9 mouse cellular contexts compared by ENCODE assay signal in genomic region chr14:55078366-55078989, GRCm38 (mm10). TPM values are rescaled to one million over a fixed set of nuclear protein-coding genes. Genes with fewer than 3 reads are reported as not detected.
A peak's percentile ranks its signal among the peaks of the same experiment; 100 is the strongest.
DNase-seq lines count a peak whose midpoint lies in the region; ATAC-seq and TF ChIP-seq lines count a peak whose summit lies in the region.
"Had no signal": no experiment of that assay in that cellular context is flagged by ENCODE, and none has a peak within 500 bp of the region (broad histone marks: within the 10 kb centered on the region; RNA-seq: fewer than 3 reads in every experiment).

No protein-coding gene starts in this region.

- ATAC-seq in embryonic facial prominence, embryonic 12.5 days (ENCODE audit: insufficient number of reproducible peaks, insufficient read depth, low FRiP score, low TSS enrichment) = no peak
- ATAC-seq in neural tube, embryonic 12.5 days (ENCODE audit: low FRiP score, low read depth) = peak; percentile 85

- DNase-seq in kidney, adult 2 months = no peak
- DNase-seq in kidney, postnatal 36 days = no peak
- peak; percentile 69 for DNase-seq in limb, embryonic 10.5 days (ENCODE audit: low spot score)
- DNase-seq in left cerebral cortex, postnatal 10 days (ENCODE audit: extremely low spot score in 1 of 2, low spot score in 2 of 2) = no peak
- no peak for DNase-seq in left cerebral cortex, postnatal 25 days (ENCODE audit: low spot score in 2 of 2)
- no peak for DNase-seq in thymus, postnatal 14 days

- H3K9ac ChIP-seq in embryonic facial prominence, embryonic 12.5 days = peak overlapping the region; percentile 24; the same call in 1 of the 2 replicates
- H3K9ac ChIP-seq in neural tube, embryonic 12.5 days = peak overlapping the region; percentile 40

- peak overlapping the region; percentile 9; the same call in 1 of the 2 replicates for H3K4me3 ChIP-seq in kidney, adult 2 months (ENCODE audit: insufficient read depth, low read depth, low read length)
- peak overlapping the region; percentile 17; the same call in 1 of the 2 replicates for H3K4me3 ChIP-seq in embryonic facial prominence, embryonic 12.5 days
- peak overlapping the region; percentile 41 for H3K4me3 ChIP-seq in limb, embryonic 10.5 days
- H3K4me3 ChIP-seq in neural tube, embryonic 12.5 days = 0 out of 2 replicates have a peak overlapping the region, but pooled peaks have one; percentile 10

- H3K27me3 ChIP-seq in kidney, adult 2 months (replicated peaks; ENCODE audit: control insufficient read depth, insufficient read depth, low read length) = no peaks in the 10 kb centered on the region
- peaks cover 3% of the 10 kb centered on the region for H3K27me3 ChIP-seq in embryonic facial prominence, embryonic 12.5 days
- H3K27me3 ChIP-seq in limb, embryonic 10.5 days (ENCODE audit: low read depth, poor library complexity, severe bottlenecking) = peaks cover 42% of the 10 kb centered on the region
- H3K27me3 ChIP-seq in neural tube, embryonic 12.5 days (replicated peaks) = peaks cover 2% of the 10 kb centered on the region; the same call in 1 of the 2 replicates
- H3K27me3 ChIP-seq: Patski had no signal

- no peak overlapping the region for H3K27ac ChIP-seq in kidney, adult 2 months (ENCODE audit: insufficient read depth, low read depth, low read length)
- H3K27ac ChIP-seq in embryonic facial prominence, embryonic 12.5 days = 0 out of 2 replicates have a peak overlapping the region, but pooled peaks have one; percentile 12
- H3K27ac ChIP-seq in limb, embryonic 10.5 days = peak overlapping the region; percentile 78
- H3K27ac ChIP-seq in neural tube, embryonic 12.5 days = peak overlapping the region; percentile 71

- intact Hi-C loops in left cerebral cortex, postnatal 10 days (cut with DNase I) = loop anchor here (5.0 kb wide), 1 partner anchor 51 kb away; no protein-coding TSS in a partner anchor
- intact Hi-C loops in left cerebral cortex, postnatal 25 days (cut with DNase I) = loop anchor here (2.0 kb wide), 1 partner anchor 50 kb away; no protein-coding TSS in a partner anchor

- H3K4me2 ChIP-seq in embryonic facial prominence, embryonic 12.5 days (replicated peaks) = peak overlapping the region; percentile 30
- peak overlapping the region; percentile 50 for H3K4me2 ChIP-seq in neural tube, embryonic 12.5 days (replicated peaks)

- H3K9me3 ChIP-seq in embryonic facial prominence, embryonic 12.5 days = no peaks in the 10 kb centered on the region
- H3K9me3 ChIP-seq in limb, embryonic 10.5 days (replicated peaks) = no peaks in the 10 kb centered on the region
- no peaks in the 10 kb centered on the region for H3K9me3 ChIP-seq in neural tube, embryonic 12.5 days

- no peaks in the 10 kb centered on the region for H3K36me3 ChIP-seq in kidney, adult 2 months (ENCODE audit: control insufficient read depth, insufficient read depth, low read length)
- peaks cover 8% of the 10 kb centered on the region for H3K36me3 ChIP-seq in embryonic facial prominence, embryonic 12.5 days
- peaks cover 15% of the 10 kb centered on the region for H3K36me3 ChIP-seq in limb, embryonic 10.5 days
- peaks cover 15% of the 10 kb centered on the region for H3K36me3 ChIP-seq in neural tube, embryonic 12.5 days

- TF ChIP-seq POLR2A in kidney, adult 2 months (IDR thresholded peaks at IDR 0.05; ENCODE audit: low read depth, low read length) = no peak

- TF ChIP-seq CTCF in kidney, adult 2 months (conservative IDR thresholded peaks at IDR 0.05; ENCODE audit: insufficient read depth, insufficient read length, low read depth, low read length) = no peak

- H3K4me1 ChIP-seq in kidney, adult 2 months (ENCODE audit: control insufficient read depth, insufficient read depth, low read length) = peaks cover 4% of the 10 kb centered on the region; the same call in 1 of the 2 replicates
- H3K4me1 ChIP-seq in embryonic facial prominence, embryonic 12.5 days = peaks cover 16% of the 10 kb centered on the region
- H3K4me1 ChIP-seq in limb, embryonic 10.5 days = peaks cover 25% of the 10 kb centered on the region
- peaks cover 41% of the 10 kb centered on the region for H3K4me1 ChIP-seq in neural tube, embryonic 12.5 days

- WGBS in kidney, adult 2 months = 50% methylated on average over 23 of the region's 23 CpGs
- 4% methylated on average over 23 of the region's 23 CpGs for WGBS in embryonic facial prominence, embryonic 12.5 days
- under 1% methylated on average over 23 of the region's 23 CpGs for WGBS in limb, embryonic 10.5 days
- WGBS in neural tube, embryonic 12.5 days = under 1% methylated on average over 23 of the region's 23 CpGs

RNA-seq across cellular contexts. Expression of gene Zfhx2, which starts 13.6 kb away (rescaled TPM):
- polyA plus RNA-seq in kidney, adult 2 months (2012; rRNA removed) = 2.1 TPM in 2 replicates
- 7.9 TPM in 2 replicates for polyA plus RNA-seq in embryonic facial prominence, embryonic 12.5 days (2016; fragmentation: Nextera tagmentation; extraction: Ambion mirVana)
- 4.1 and 5.6 TPM in 2 replicates for polyA plus RNA-seq in limb, embryonic 10.5 days (2016; fragmentation: Nextera tagmentation; extraction: Ambion mirVana)
- 29.4 and 34.4 TPM in 2 replicates for polyA plus RNA-seq in neural tube, embryonic 12.5 days (2016; fragmentation: Nextera tagmentation; extraction: Ambion mirVana)
- 10 to 100 TPM; 26.6 to 27.2 TPM for total RNA-seq in left cerebral cortex, postnatal 10 days (2021)
- total RNA-seq in left cerebral cortex, postnatal 25 days (2021) = 10 to 100 TPM; 37.5 to 47.1 TPM

RNA-seq across cellular contexts. Expression of gene Thtpa, which starts 16.1 kb away (rescaled TPM):
- polyA plus RNA-seq in kidney, adult 2 months (2012; rRNA removed) = 12.1 and 13.8 TPM in 2 replicates
- polyA plus RNA-seq in embryonic facial prominence, embryonic 12.5 days (2016; fragmentation: Nextera tagmentation; extraction: Ambion mirVana) = 22.2 and 24.2 TPM in 2 replicates
- 22.0 and 25.6 TPM in 2 replicates for polyA plus RNA-seq in limb, embryonic 10.5 days (2016; fragmentation: Nextera tagmentation; extraction: Ambion mirVana)
- polyA plus RNA-seq in neural tube, embryonic 12.5 days (2016; fragmentation: Nextera tagmentation; extraction: Ambion mirVana) = 25.7 and 26.5 TPM in 2 replicates
- total RNA-seq in left cerebral cortex, postnatal 10 days (2021) = 10 to 100 TPM; 31.4 to 31.5 TPM
- total RNA-seq in left cerebral cortex, postnatal 25 days (2021) = 10 to 100 TPM; 23.8 to 25.0 TPM

RNA-seq across cellular contexts. Expression of gene Ap1g2, which starts 27.9 kb away (rescaled TPM):
- polyA plus RNA-seq in kidney, adult 2 months (2012; rRNA removed) = 28.2 and 29.6 TPM in 2 replicates
- 14.8 and 17.2 TPM in 2 replicates for polyA plus RNA-seq in embryonic facial prominence, embryonic 12.5 days (2016; fragmentation: Nextera tagmentation; extraction: Ambion mirVana)
- polyA plus RNA-seq in limb, embryonic 10.5 days (2016; fragmentation: Nextera tagmentation; extraction: Ambion mirVana) = 10.6 and 12.5 TPM in 2 replicates
- 7.6 and 12.0 TPM in 2 replicates for polyA plus RNA-seq in neural tube, embryonic 12.5 days (2016; fragmentation: Nextera tagmentation; extraction: Ambion mirVana)
- 10 to 100 TPM; 14.6 to 18.0 TPM for total RNA-seq in left cerebral cortex, postnatal 10 days (2021)
- 10 to 100 TPM; 10.3 to 11.3 TPM for total RNA-seq in left cerebral cortex, postnatal 25 days (2021)

RNA-seq across cellular contexts. Expression of gene Jph4, which starts 38.3 kb away (rescaled TPM):
- polyA plus RNA-seq in kidney, adult 2 months (2012; rRNA removed) = 0.19 and 0.25 TPM in 2 replicates
- polyA plus RNA-seq in embryonic facial prominence, embryonic 12.5 days (2016; fragmentation: Nextera tagmentation; extraction: Ambion mirVana) = 2.6 and 2.9 TPM in 2 replicates
- 0.03 and 0.08 TPM in 2 replicates for polyA plus RNA-seq in limb, embryonic 10.5 days (2016; fragmentation: Nextera tagmentation; extraction: Ambion mirVana)
- 12.3 and 13.8 TPM in 2 replicates for polyA plus RNA-seq in neural tube, embryonic 12.5 days (2016; fragmentation: Nextera tagmentation; extraction: Ambion mirVana)
- total RNA-seq in left cerebral cortex, postnatal 10 days (2021) = 100 to 1,000 TPM; 368 to 375 TPM
- total RNA-seq in left cerebral cortex, postnatal 25 days (2021) = 100 to 1,000 TPM; 317 to 338 TPM
